Mouse (Mus musculus): Measurements from ENCODE around the gene Dhfr.

GRCm38 (mm10) chr13:92425758-92426264, 71.3 kb downstream of the Dhfr start, which contains the start of gene Ankrd34b:
- TF ChIP-seq CTCF (IDR thresholded peaks at IDR 0.05; ENCODE audit: extremely low read depth, insufficient read depth, low read length) (no peak), POLR2A (IDR thresholded peaks at IDR 0.05; ENCODE audit: extremely low read depth, insufficient read depth, low read length) (0 out of 2 replicates have a peak, but pooled peaks have one; percentile 28)

All from cortical plate, adult 2 months (tissue).